Mouse (Mus musculus) limb, embryonic 15.5 days (tissue): ENCODE measurements around the gene Tgif1. TPM values are rescaled to one million over a fixed set of nuclear protein-coding genes. Genes with fewer than 3 reads are reported as not detected.
A peak's percentile ranks its signal among the peaks of the same experiment; 100 is the strongest.
"Not testable (repeated sequence)": the region's sequence is repeated elsewhere in the genome, so short reads cannot be mapped to it uniquely, and the experiment has no call there.

ENCODE experiments used
- ATAC-seq: fragments of 200-750 bp; cut with Nextera tagmentation; 2 replicates; pipeline ENCODE4 v1.8.0; 2017; ENCODE audit warnings: low read depth, moderate TSS enrichment; ENCODE audit not compliant: insufficient number of reproducible peaks, low FRiP score, low TSS enrichment
- H3K27ac ChIP-seq: fragments of 300-500 bp; sonication (generic); 2 replicates; pipeline ENCODE4 v1.5.1; 2015; ENCODE audit warnings: moderate library complexity, mild to moderate bottlenecking, inconsistent platforms
- H3K27me3 ChIP-seq: fragments of 300-500 bp; sonication (generic); 2 replicates; pipeline ENCODE4 v1.6.1; 2015; ENCODE audit warnings: inconsistent platforms
- H3K36me3 ChIP-seq: fragments of 300-500 bp; sonication (generic); 2 replicates; pipeline ENCODE4 v1.6.1; 2015; ENCODE audit warnings: inconsistent platforms
- H3K4me1 ChIP-seq: fragments of 300-500 bp; sonication (generic); 2 replicates; pipeline ENCODE4 v1.6.1; 2015; ENCODE audit warnings: inconsistent platforms
- H3K4me2 ChIP-seq: fragments of 300-500 bp; sonication (generic); 2 replicates; pipeline ENCODE4 v1.6.1; 2015; ENCODE audit warnings: mild to moderate bottlenecking, inconsistent platforms
- H3K4me3 ChIP-seq: fragments of 300-500 bp; sonication (generic); 2 replicates; pipeline ENCODE4 v1.5.1; 2015; ENCODE audit warnings: mild to moderate bottlenecking, inconsistent platforms
- H3K9ac ChIP-seq: fragments of 300-500 bp; sonication (generic); 2 replicates; pipeline ENCODE4 v1.6.1; 2015; ENCODE audit warnings: inconsistent platforms
- H3K9me3 ChIP-seq: fragments of 300-500 bp; sonication (generic); 2 replicates; pipeline ENCODE4 v1.6.1; 2016; ENCODE audit warnings: inconsistent platforms
- WGBS: fragments of 180-500 bp; shearing (Covaris S2); methylation state at CpG from one replicate; pipeline ENCODE4 v1.1.7; 2015; 5-methylcytosine and 5-hydroxymethylcytosine counted together
- polyA plus RNA-seq: library from polyadenylated mRNA; unstranded; fragments of >200 nt; fragmentation: Nextera tagmentation; extraction: Ambion mirVana; gene quantifications from 2 replicates; pipeline ENCODE4 v1.2.1, GENCODE M21; 2015

The Tgif1 gene
- polyA plus RNA-seq, 1 experiment from 2014 or later, result 64.6 TPM

- H3K4me2 ChIP-seq, result peak overlapping the region; percentile 96
- peak; percentile 21; the same call in 1 of the 2 replicates for ATAC-seq
- peak overlapping the region; percentile 97 for H3K27ac ChIP-seq
- no peaks in the 10 kb centered on the region for H3K9me3 ChIP-seq
- H3K27me3 ChIP-seq, result no peaks in the 10 kb centered on the region
- H3K36me3 ChIP-seq, result peaks cover 19% of the 10 kb centered on the region
- peak overlapping the region; percentile 73 for H3K4me3 ChIP-seq
- WGBS, result under 1% methylated on average over 23 of the region's 23 CpGs
- H3K4me1 ChIP-seq, result peaks cover 18% of the 10 kb centered on the region
- H3K9ac ChIP-seq, result peak overlapping the region; percentile 76
Measured at GRCm38 (mm10) chr17:70848511-70849398, 4.6 kb downstream of the Tgif1 start.

DNA sequence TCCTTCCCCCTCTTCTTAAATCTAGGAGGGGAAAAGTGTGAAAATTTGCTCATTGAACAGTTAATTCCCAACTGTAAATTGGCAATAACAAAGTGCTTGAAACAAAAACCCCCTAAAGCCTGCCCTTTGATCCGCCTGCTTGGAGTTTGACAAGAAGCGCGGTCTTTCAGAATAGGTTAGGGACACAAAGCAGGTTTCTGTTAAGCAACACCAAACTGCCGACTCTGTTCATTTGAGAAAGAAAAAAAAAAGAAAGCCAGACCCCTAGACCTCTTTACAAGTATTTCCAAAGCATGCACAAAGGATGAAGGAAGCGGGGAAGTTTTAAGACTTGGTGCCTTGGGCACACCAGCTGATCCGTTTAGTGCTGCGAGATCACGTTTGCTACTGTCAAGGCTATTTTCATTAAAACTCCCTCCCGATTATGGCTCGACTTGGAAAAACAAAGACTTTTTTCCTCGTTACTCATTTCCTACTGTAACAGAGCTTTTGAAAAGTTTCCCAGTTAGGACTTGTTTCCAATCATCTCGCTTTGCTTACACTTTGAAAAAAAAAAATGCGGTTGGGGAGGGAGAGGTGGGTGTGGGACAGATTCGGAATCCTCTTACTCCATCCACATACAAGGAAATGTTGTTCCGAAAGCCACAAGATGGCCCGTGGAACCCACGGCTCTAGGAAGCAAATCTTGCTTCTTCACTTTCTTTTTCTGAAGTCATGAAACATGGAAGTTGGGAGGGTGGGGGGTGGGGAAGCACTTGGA, 5.4 kb downstream of the Tgif1 start:
- H3K36me3 ChIP-seq, result peaks cover 27% of the 10 kb centered on the region
- H3K27ac ChIP-seq, result peak overlapping the region; percentile 97
- peaks cover 18% of the 10 kb centered on the region for H3K4me1 ChIP-seq
- peak overlapping the region; percentile 96 for H3K4me2 ChIP-seq
- H3K4me3 ChIP-seq, result peak overlapping the region; percentile 73
- WGBS, result under 1% methylated on average over 17 of the region's 17 CpGs
- peak overlapping the region; percentile 76 for H3K9ac ChIP-seq
- H3K9me3 ChIP-seq, result no peaks in the 10 kb centered on the region
- no peak for ATAC-seq
- H3K27me3 ChIP-seq, result no peaks in the 10 kb centered on the region

DNA sequence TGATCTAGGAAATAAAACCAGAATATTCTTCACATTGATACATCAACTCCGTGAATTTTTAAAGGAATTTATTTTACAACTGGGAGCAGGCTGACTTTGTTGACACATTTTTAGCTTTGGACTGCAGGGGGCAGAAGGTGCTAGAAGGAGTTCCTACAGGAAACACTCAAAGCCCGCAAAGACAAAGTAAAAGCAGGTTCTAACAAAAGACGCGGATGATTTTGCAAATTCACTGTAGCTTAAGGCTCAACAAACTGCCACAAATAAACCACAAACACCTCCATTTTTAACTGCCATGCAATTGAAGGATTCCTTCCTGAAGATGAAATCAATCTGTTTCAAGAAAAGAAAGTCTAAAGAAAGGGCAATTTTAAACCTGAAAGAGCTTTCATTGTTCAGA, 6.3 kb downstream of the Tgif1 start:
- Histone ChIP-seq H3K36me3 (peaks cover 30% of the 10 kb centered on the region), H3K27ac (no peak overlapping the region), H3K9ac (no peak overlapping the region), H3K4me3 (peak overlapping the region; percentile 17; the same call in 1 of the 2 replicates), H3K27me3 (no peaks in the 10 kb centered on the region), H3K4me2 (peak overlapping the region; percentile 33; the same call in 1 of the 2 replicates), H3K4me1 (peaks cover 18% of the 10 kb centered on the region), H3K9me3 (no peaks in the 10 kb centered on the region)
- WGBS, result 1% methylated on average over 4 of the region's 4 CpGs
- no peak for ATAC-seq

GRCm38 (mm10) chr17:70846111-70846644, 7.2 kb downstream of the Tgif1 start:
- H3K27me3 ChIP-seq, result no peaks in the 10 kb centered on the region
- ATAC-seq, result no peak
- H3K9me3 ChIP-seq, result no peaks in the 10 kb centered on the region
- 58% methylated on average over 8 of the region's 8 CpGs for WGBS
- peaks cover 18% of the 10 kb centered on the region for H3K4me1 ChIP-seq
- no peak overlapping the region for H3K4me2 ChIP-seq
- no peak overlapping the region for H3K27ac ChIP-seq
- H3K4me3 ChIP-seq, result no peak overlapping the region
- no peak overlapping the region for H3K9ac ChIP-seq
- H3K36me3 ChIP-seq, result peaks cover 38% of the 10 kb centered on the region

GRCm38 (mm10) chr17:70845543-70845942, 7.8 kb downstream of the Tgif1 start:
- peaks cover 18% of the 10 kb centered on the region for H3K4me1 ChIP-seq
- ATAC-seq, result no peak
- no peaks in the 10 kb centered on the region for H3K9me3 ChIP-seq
- no peak overlapping the region for H3K4me2 ChIP-seq
- no peaks in the 10 kb centered on the region for H3K27me3 ChIP-seq
- H3K27ac ChIP-seq, result no peak overlapping the region
- 73% methylated on average over 2 of the region's 2 CpGs for WGBS
- H3K4me3 ChIP-seq, result no peak overlapping the region
- H3K9ac ChIP-seq, result no peak overlapping the region
- H3K36me3 ChIP-seq, result peaks cover 39% of the 10 kb centered on the region

GRCm38 (mm10) chr17:70844971-70845370, 8.4 kb downstream of the Tgif1 start:
- Histone ChIP-seq H3K9me3 (no peaks in the 10 kb centered on the region), H3K4me1 (peaks cover 18% of the 10 kb centered on the region), H3K27me3 (no peaks in the 10 kb centered on the region), H3K4me3 (no peak overlapping the region), H3K36me3 (peaks cover 44% of the 10 kb centered on the region), H3K9ac (no peak overlapping the region), H3K27ac (0 out of 2 replicates have a peak overlapping the region, but pooled peaks have one; percentile 17), H3K4me2 (no peak overlapping the region)
- 53% methylated on average over 10 of the region's 10 CpGs for WGBS
- no peak for ATAC-seq

GRCm38 (mm10) chr17:70843252-70843651, 10.1 kb downstream of the Tgif1 start:
- Histone ChIP-seq H3K4me1 (peaks cover 18% of the 10 kb centered on the region), H3K27me3 (no peaks in the 10 kb centered on the region), H3K27ac (no peak overlapping the region), H3K36me3 (peaks cover 46% of the 10 kb centered on the region), H3K9me3 (no peaks in the 10 kb centered on the region), H3K4me3 (no peak overlapping the region), H3K4me2 (no peak overlapping the region), H3K9ac (no peak overlapping the region)
- WGBS, result 68% methylated on average over 4 of the region's 4 CpGs
- no peak for ATAC-seq

- Histone ChIP-seq H3K9ac (no peak overlapping the region), H3K27ac (no peak overlapping the region), H3K4me3 (no peak overlapping the region), H3K9me3 (no peaks in the 10 kb centered on the region), H3K4me1 (peaks cover 14% of the 10 kb centered on the region), H3K27me3 (0 out of 2 replicates have a peak, but pooled peaks cover under 1% of the 10 kb centered on the region), H3K4me2 (no peak overlapping the region), H3K36me3 (peaks cover 28% of the 10 kb centered on the region)
- no peak for ATAC-seq
- WGBS, result 35% methylated on average over 5 of the region's 5 CpGs
Measured at GRCm38 (mm10) chr17:70838533-70838932, 14.8 kb downstream of the Tgif1 start.

- Histone ChIP-seq H3K4me3 (no peak overlapping the region), H3K27ac (no peak overlapping the region), H3K4me1 (peaks cover 14% of the 10 kb centered on the region), H3K27me3 (0 out of 2 replicates have a peak, but pooled peaks cover 3% of the 10 kb centered on the region), H3K4me2 (no peak overlapping the region), H3K9ac (no peak overlapping the region), H3K9me3 (no peaks in the 10 kb centered on the region), H3K36me3 (peaks cover 23% of the 10 kb centered on the region; the same call in 1 of the 2 replicates)
- no peak for ATAC-seq
- 86% methylated on average over 7 of the region's 7 CpGs for WGBS
Measured at GRCm38 (mm10) chr17:70838031-70838430, 15.3 kb downstream of the Tgif1 start.

DNA sequence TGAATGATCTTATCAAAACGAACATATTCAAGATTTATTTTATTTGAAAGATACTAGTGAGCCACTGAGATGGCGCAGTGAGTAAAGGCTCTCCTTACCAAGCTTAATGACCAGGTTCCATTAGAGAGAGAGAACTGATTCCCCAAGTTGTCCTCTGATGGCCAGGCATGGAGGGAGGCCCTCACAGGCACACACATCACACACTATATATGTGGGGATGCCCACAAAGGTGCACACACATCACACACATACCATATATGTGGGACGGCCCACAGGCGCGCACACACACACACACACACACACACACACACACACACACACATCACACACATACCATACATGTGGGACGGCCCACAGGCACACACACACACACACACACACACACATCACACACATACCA, 15.9 kb downstream of the Tgif1 start:
- not testable (repeated sequence) for H3K9ac ChIP-seq, H3K27ac ChIP-seq, H3K4me3 ChIP-seq, ATAC-seq, H3K4me2 ChIP-seq, H3K27me3 ChIP-seq, H3K9me3 ChIP-seq
- 96% methylated on average over 6 of the region's 6 CpGs for WGBS
- Histone ChIP-seq H3K4me1 (peaks cover 14% of the 10 kb centered on the region), H3K36me3 (peaks cover 19% of the 10 kb centered on the region; the same call in 1 of the 2 replicates)

- Histone ChIP-seq H3K4me3 (no peak overlapping the region), H3K9me3 (no peaks in the 10 kb centered on the region), H3K36me3 (peaks cover 16% of the 10 kb centered on the region; the same call in 1 of the 2 replicates), H3K9ac (no peak overlapping the region), H3K4me1 (peaks cover 14% of the 10 kb centered on the region), H3K27ac (no peak overlapping the region), H3K27me3 (0 out of 2 replicates have a peak, but pooled peaks cover 3% of the 10 kb centered on the region), H3K4me2 (no peak overlapping the region)
- 68% methylated on average over 7 of the region's 7 CpGs for WGBS
- no peak for ATAC-seq
Measured at GRCm38 (mm10) chr17:70836820-70837219, 16.5 kb downstream of the Tgif1 start.
